Mouse (Mus musculus) c-Kit-positive CD71-positive TER-119-positive erythroid progenitor cells, embryonic 14.5 days (primary cell): ENCODE data around the gene Isoc2a.
"Not testable (repeated sequence)": the region's sequence is repeated elsewhere in the genome, so short reads cannot be mapped to it uniquely, and the experiment has no call there.

Experiments
- DNase-seq: peaks from one replicate; pipeline ENCODE4 v3.0.0-alpha.2; 2013; ENCODE audit warnings: low spot score

Gene Isoc2a

DNA sequence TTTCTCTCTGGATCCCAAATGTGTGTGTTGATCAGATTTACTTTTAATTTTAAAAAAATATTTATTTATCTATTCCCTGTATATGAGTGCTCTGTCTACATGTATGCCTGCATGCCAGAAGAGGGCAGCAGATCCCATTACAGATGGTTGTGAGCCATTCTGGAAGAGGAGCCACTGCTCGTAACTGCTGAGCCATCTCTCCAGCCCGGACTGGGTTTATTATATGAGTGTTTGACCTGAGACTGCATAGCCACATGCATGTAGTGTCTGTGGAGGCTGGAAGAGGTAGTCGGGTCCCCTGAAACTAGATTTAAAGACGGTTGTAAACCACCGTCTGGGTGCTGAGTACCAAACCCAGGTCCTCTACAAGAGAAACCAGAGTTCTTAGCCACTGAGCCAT lies 11.9 kb upstream of the Isoc2a start:
- DNase-seq: peak; percentile 50

GRCm38 (mm10) chr7:4865579-4866493 lies 11.1 kb upstream of the Isoc2a start:
- DNase-seq: peak; percentile 98

GRCm38 (mm10) chr7:4866631-4867180 lies 10.2 kb upstream of the Isoc2a start:
- no peak for DNase-seq

- DNase-seq: no peak
These were observed 6.8 kb upstream of the Isoc2a start, which contains the start of gene Isoc2b for GRCm38 (mm10) chr7:4870133-4870532. Gene Isoc2b, minus strand, starts transcription at chr7:4870258.

- DNase-seq: no peak
These were observed 273 bp downstream of the Isoc2a start for GRCm38 (mm10) chr7:4877226-4877625.

DNA sequence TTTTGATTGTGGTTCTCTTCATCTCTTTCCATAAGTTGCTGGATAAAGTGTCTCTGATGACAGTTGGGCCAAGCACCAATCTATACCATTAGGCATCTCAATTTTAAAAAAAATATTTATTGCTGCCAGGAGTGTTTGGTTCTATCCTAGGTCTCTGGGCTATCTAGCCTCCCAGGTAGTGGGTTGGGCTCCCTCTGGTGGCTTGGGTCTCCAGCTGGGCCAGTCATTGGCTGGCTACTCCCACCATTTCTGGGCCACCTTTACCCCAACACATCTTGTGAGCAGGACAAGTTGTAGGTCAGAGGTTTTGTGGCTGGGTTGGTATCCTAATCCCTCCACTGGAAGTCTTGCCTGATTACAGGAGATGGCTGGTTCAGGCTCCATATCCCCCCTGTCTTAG lies 1.2 kb downstream of the Isoc2a start:
- no peak for DNase-seq

DNA sequence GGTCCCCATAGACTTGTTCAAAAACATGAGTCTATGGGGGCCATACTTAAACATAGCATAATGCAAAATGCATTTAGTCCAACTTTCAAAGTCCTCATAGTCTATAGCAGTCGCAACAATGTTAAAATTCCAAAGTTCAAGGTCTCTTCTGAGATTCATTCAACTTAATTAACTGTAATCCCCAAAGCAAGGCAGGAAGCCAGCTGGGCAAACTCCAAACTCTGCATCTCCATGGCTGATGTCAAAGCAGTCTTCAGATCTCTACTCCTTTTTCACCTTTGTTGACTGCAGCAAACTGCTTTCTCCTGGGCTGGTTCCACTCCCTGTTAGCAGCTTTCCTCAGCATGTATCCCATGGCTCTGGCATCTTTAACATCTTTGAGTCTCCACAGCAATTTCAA lies 2.1 kb downstream of the Isoc2a start:
- not testable (repeated sequence) for DNase-seq

- no peak for DNase-seq
These were observed 9.7 kb downstream of the Isoc2a start for GRCm38 (mm10) chr7:4886680-4887079.

- DNase-seq: no peak
These were observed 18.2 kb downstream of the Isoc2a start for GRCm38 (mm10) chr7:4895186-4895585.

DNA sequence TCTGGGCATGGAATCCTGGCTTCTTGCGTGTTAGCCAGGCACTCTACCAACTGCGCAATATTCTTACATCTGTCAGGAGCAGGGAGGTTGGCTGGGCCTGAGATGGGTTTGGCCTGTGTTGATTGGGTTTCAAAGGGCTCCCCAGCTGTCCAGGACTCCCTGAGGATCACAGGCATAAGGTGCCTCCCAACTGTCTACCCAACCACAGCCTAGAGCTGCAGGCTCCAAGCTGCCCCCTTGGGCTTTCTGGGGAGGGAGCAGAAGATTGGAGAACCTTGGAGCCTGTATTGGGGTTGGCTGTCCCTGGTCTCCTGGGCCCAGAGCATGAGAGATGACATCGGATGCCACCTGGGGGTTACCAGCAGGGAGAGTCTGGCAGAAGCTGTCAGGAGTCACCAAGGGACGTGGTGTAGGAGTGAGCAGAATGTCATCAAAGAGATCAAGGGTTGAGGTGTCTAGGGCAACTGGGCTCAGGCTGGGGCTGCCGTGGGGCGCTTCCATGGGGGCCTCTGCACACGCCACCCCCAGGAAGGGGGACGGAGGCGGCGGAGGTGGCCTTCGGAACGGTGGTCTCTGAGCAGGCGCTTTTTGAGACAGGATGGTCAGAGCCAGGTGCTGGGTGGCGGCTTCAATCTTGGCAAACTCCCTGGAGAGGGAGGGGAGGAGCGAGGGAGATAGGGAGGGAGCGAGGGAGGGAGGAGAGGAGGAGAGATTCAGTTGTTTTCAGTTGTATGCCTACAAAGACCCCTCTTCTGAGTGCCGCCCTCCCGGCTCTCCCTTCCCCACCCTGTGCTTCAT lies 22.1 kb downstream of the Isoc2a start:
- DNase-seq: no peak

DNA sequence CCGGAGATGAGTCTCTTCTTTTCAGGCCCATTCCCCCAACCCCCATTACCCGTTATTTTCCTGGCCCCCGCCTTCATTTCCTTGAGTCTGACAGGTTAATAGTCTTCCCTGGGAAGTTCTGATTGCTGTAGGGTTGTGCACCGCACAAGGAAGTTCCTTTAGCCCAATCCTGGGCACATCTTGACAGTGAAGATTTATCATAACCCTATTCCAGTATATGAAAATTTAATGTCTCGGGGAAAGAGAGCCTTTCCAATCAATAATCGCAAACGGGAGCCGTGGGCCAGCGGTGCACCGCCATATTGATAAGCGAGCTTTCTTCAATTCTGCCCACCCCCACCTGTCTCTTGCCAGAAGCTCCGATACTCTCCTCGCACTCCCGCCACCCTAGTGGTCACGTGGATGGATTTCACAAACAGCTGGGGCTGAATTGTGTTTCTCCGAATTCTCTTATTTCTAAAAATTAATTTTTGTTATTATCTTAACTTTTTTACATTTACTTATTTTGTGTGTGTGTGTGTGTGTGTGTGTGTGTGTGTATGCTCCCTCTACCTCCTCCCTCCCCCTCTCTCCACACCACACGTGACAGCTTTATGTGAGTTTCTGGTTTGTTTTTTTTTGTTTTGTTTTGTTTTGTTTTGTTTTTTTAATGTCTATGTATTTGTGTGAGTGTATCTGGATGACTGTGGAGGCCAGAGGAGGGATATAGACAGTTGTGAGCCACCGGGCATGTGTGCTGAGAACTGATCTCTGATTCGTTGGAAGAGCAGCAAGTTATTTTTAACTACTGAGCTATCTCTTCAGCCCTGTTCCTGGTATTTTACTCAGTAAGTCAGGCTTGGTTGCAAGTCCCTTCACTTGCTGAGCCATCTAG lies 22.9 kb downstream of the Isoc2a start:
- DNase-seq: no peak

DNA sequence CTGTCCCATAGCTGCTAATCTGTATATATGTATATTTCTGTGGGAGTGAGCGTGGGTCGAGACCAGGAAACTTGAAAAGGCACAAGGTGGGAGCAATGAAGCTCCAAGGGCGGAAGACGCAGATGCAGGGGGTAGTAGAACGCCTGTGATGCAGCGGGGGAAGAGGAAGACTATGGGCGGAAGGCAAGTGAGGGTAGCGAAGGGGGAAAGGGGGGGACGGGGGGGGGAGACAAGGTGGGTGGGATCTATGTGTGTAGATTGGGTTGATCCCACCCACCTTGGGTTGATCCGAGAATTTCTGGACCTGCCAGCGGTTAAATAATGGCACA lies 23.5 kb downstream of the Isoc2a start:
- no peak for DNase-seq

GRCm38 (mm10) chr7:4901171-4901570 lies 24.2 kb downstream of the Isoc2a start:
- peak; percentile 46 for DNase-seq

GRCm38 (mm10) chr7:4902404-4902803 lies 25.5 kb downstream of the Isoc2a start:
- DNase-seq: no peak

DNA sequence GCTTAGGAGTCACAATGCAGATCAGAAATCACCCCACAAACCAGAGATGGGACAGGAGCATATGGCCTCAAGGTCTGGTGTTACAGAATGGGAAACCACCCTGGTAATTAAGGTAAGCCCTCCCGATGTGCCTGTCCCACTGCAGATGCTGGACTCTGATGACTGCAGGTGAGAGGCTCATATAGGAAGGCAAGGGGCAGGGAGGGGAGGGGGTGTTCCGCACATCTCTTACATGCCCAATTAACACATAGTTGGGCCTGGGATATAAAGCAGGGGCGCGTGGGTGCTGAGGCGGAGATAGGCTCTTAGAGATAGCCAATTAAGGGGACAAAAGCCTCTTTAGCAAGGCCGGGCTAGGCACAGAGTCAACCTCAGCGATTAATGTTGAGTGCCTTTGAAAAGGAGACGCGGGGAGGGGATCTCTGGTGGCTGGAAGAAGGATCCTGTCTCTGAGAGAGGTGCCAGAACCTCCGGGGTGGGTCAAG lies 29.6 kb downstream of the Isoc2a start, which contains the start of gene Gm36210:
TSS of gene Gm36210 (minus strand) at position 51 of the 485 bp plus-strand sequence.
- DNase-seq: no peak

- no peak for DNase-seq
These were observed 34.6 kb downstream of the Isoc2a start for GRCm38 (mm10) chr7:4911561-4911960.

GRCm38 (mm10) chr7:4912248-4912647 lies 35.3 kb downstream of the Isoc2a start:
- DNase-seq: no peak

GRCm38 (mm10) chr7:4915007-4915665 lies 38.2 kb downstream of the Isoc2a start, which contains the start of gene Zfp628:
Gene Zfp628, plus strand, starts transcription at chr7:4915217.
- peak; percentile 96 for DNase-seq

- no peak for DNase-seq
These were observed 38.9 kb downstream of the Isoc2a start for GRCm38 (mm10) chr7:4915669-4916416.

GRCm38 (mm10) chr7:4917494-4917893 lies 40.5 kb downstream of the Isoc2a start:
- no peak for DNase-seq
